9 mouse cellular contexts compared by ENCODE assay signal in the genomic region with DNA sequence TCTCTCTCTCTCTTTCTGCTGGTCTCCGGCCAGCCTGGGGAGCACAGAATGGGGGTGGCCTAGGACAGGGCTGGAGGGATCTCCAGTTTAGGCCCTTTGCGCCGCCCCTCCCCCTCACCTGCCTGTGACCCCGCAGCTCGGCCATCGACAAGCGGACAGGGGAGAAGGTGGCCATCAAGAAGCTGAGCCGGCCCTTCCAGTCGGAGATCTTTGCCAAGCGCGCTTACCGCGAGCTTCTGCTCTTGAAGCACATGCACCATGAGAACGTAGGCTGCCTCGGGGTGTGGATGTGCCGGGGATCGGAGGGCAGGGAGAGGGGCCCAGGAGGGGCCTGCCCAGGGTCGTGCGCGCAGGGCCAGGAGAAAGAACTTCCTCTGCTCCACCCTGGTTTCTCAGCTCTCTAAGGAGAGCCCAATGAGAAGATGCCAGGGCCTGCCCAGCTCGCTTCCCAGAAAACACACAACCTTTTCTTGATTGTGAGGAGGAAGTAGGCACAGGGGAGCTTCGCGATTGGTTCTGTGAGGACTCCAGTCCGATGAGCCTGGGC. TPM values are rescaled to one million over a fixed set of nuclear protein-coding genes. Genes with fewer than 3 reads are reported as not detected.
DNase-seq lines count a peak whose midpoint lies in the region; ATAC-seq and TF ChIP-seq lines count a peak whose summit lies in the region.
"Had no signal": no experiment of that assay in that cellular context is flagged by ENCODE, and none has a peak within 500 bp of the region (broad histone marks: within the 10 kb centered on the region; RNA-seq: fewer than 3 reads in every experiment).

No protein-coding gene starts in this region.

- H3K36me3 ChIP-seq in forebrain, embryonic 16.5 days (ENCODE audit: control insufficient read depth, insufficient read depth), result no peaks in the 10 kb centered on the region
- H3K36me3 ChIP-seq in kidney, postnatal 0 days (ENCODE audit: insufficient read depth, low read length), result no peaks in the 10 kb centered on the region
- H3K36me3 ChIP-seq in megakaryocyte, embryonic 14.5 days (replicated peaks; ENCODE audit: low read length), result no peaks in the 10 kb centered on the region

- peak overlapping the region; percentile 60 for H3K4me2 ChIP-seq in forebrain, embryonic 16.5 days (ENCODE audit: low read length)
- peak overlapping the region; percentile 86 for H3K4me2 ChIP-seq in kidney, postnatal 0 days (ENCODE audit: low read length)

- TF ChIP-seq CTCF in gastrocnemius, adult 2 months (IDR thresholded peaks at IDR 0.05), result no peak
- no peak for TF ChIP-seq CTCF in bone marrow, adult 2 months (IDR thresholded peaks at IDR 0.05; ENCODE audit: control insufficient read depth, insufficient read depth, low read length)
- no peak for TF ChIP-seq CTCF in kidney, postnatal 0 days (IDR thresholded peaks at IDR 0.05; ENCODE audit: low read depth)

- H3K9ac ChIP-seq in forebrain, embryonic 16.5 days (replicated peaks; ENCODE audit: low read depth, low read length), result 0 out of 2 replicates have a peak overlapping the region, but pooled peaks have one; percentile 35
- peak overlapping the region; percentile 64 for H3K9ac ChIP-seq in kidney, postnatal 0 days (ENCODE audit: low read depth, low read length)

- TF ChIP-seq POLR2A in bone marrow, adult 2 months (IDR thresholded peaks at IDR 0.05; ENCODE audit: borderline replicate concordance, control insufficient read depth, low read depth, low read length), result no peak

- 2% methylated on average over 24 of the region's 24 CpGs for WGBS in bone marrow, adult 2 months
- WGBS in forebrain, embryonic 16.5 days, result 6% methylated on average over 24 of the region's 24 CpGs
- 4% methylated on average over 24 of the region's 24 CpGs for WGBS in kidney, postnatal 0 days

- peak; percentile 47 for DNase-seq in gastrocnemius, adult 2 months
- no peak for DNase-seq in gastrocnemius, postnatal 25 days
- peak; percentile 32 for DNase-seq in kidney, postnatal 0 days (ENCODE audit: low spot score)
- peak; percentile 52 for DNase-seq in urinary bladder, postnatal 14 days (ENCODE audit: low spot score)

- H3K4me1 ChIP-seq in bone marrow, adult 2 months (ENCODE audit: control insufficient read depth, insufficient read depth, low read length), result peaks cover 1% of the 10 kb centered on the region; the same call in 1 of the 2 replicates
- H3K4me1 ChIP-seq in forebrain, embryonic 16.5 days (replicated peaks; ENCODE audit: control insufficient read depth, insufficient read depth, low read length), result peaks cover 14% of the 10 kb centered on the region
- 0 out of 2 replicates have a peak, but pooled peaks cover 12% of the 10 kb centered on the region for H3K4me1 ChIP-seq in kidney, postnatal 0 days (replicated peaks; ENCODE audit: insufficient read depth, low read length)
- H3K4me1 ChIP-seq in megakaryocyte, embryonic 14.5 days, result peaks cover 26% of the 10 kb centered on the region

- H3K27ac ChIP-seq in gastrocnemius, adult 2 months, result no peak overlapping the region
- H3K27ac ChIP-seq in bone marrow, adult 2 months (ENCODE audit: control insufficient read depth, insufficient read depth, low read depth, low read length, poor library complexity), result peak overlapping the region; percentile 85
- H3K27ac ChIP-seq in forebrain, embryonic 16.5 days (ENCODE audit: low read length), result no peak overlapping the region
- H3K27ac ChIP-seq in kidney, postnatal 0 days, result no peak overlapping the region

- intact Hi-C loops in gastrocnemius, adult 2 months (cut with DNase I), result no loop called here

- H3K9me3 ChIP-seq in forebrain, embryonic 16.5 days (ENCODE audit: control insufficient read depth, low read length), result no peaks in the 10 kb centered on the region
- no peaks in the 10 kb centered on the region for H3K9me3 ChIP-seq in kidney, postnatal 0 days (replicated peaks; ENCODE audit: low read length)
- peaks cover 11% of the 10 kb centered on the region for H3K9me3 ChIP-seq in megakaryocyte, embryonic 14.5 days

- peaks cover 19% of the 10 kb centered on the region for H3K27me3 ChIP-seq in forebrain, embryonic 16.5 days (replicated peaks; ENCODE audit: control insufficient read depth, insufficient read depth, low read length)
- no peaks in the 10 kb centered on the region for H3K27me3 ChIP-seq in kidney, postnatal 0 days (ENCODE audit: insufficient read depth, low read length)
- peaks cover 70% of the 10 kb centered on the region for H3K27me3 ChIP-seq in megakaryocyte, embryonic 14.5 days (replicated peaks)

- peak overlapping the region; percentile 61 for H3K4me3 ChIP-seq in gastrocnemius, adult 2 months
- peak overlapping the region; percentile 63 for H3K4me3 ChIP-seq in bone marrow, adult 2 months (replicated peaks; ENCODE audit: control insufficient read depth, low read depth, low read length)
- H3K4me3 ChIP-seq in forebrain, embryonic 16.5 days (replicated peaks; ENCODE audit: low read length), result peak overlapping the region; percentile 38
- H3K4me3 ChIP-seq in kidney, postnatal 0 days (replicated peaks; ENCODE audit: low read depth, low read length), result peak overlapping the region; percentile 54
- H3K4me3 ChIP-seq in megakaryocyte, embryonic 14.5 days (replicated peaks), result peak overlapping the region; percentile 85

- ATAC-seq in forebrain, embryonic 16.5 days, result no peak
- peak; percentile 64 for ATAC-seq in kidney, postnatal 0 days (replicated peaks; ENCODE audit: low FRiP score, low read depth)
- no peak; the same call in 1 of the 2 replicates for ATAC-seq in megakaryocyte-erythroid progenitor cell, adult 5-6 weeks (replicated peaks; ENCODE audit: low FRiP score, low TSS enrichment, poor library complexity, severe bottlenecking)

RNA-seq across cellular contexts. Expression of gene Mapk13, which starts 0.9 kb away (rescaled TPM):
- total RNA-seq in gastrocnemius, adult 2 months (2021), result under 1 TPM in 1 of 2 experiments, not detected in 1; 0.13 TPM
- under 1 TPM in 1 of 2 experiments, not detected in 1; 0.16 TPM for total RNA-seq in gastrocnemius, postnatal 25 days (2021)
- polyA plus RNA-seq in bone marrow, adult 2 months (2011; ENCODE audit: insufficient read depth, insufficient read length, low replicate concordance, missing spikeins), result 37.7 and 70.0 TPM in 2 replicates
- 0.47 and 1.1 TPM in 2 replicates for polyA plus RNA-seq in forebrain, embryonic 16.5 days (2015; fragmentation: Nextera tagmentation; extraction: Ambion mirVana)
- polyA plus RNA-seq in kidney, postnatal 0 days (2015; fragmentation: Nextera tagmentation; extraction: Ambion mirVana), result 43.5 and 47.7 TPM in 2 replicates
- polyA plus RNA-seq in megakaryocyte, embryonic 14.5 days (2012; ENCODE audit: insufficient read depth, low replicate concordance), result 0.50 TPM in 1 of 2 replicates, not detected in the other
- not detected in 2 replicates for total RNA-seq in megakaryocyte-erythroid progenitor cell, adult 5-6 weeks (2014; fragmentation: Nextera tagmentation)
- 0.42 TPM in 1 of 2 replicates, not detected in the other for total RNA-seq in megakaryocyte-erythroid progenitor cell, adult 5-6 weeks (2017)
- total RNA-seq: CH12.LX had no signal

RNA-seq across cellular contexts. Expression of gene Brpf3, which starts 30.9 kb away (rescaled TPM):
- total RNA-seq in gastrocnemius, adult 2 months (2021), result 10 to 100 TPM; 15.5 to 16.2 TPM
- 10 to 100 TPM; 12.1 to 12.3 TPM for total RNA-seq in gastrocnemius, postnatal 25 days (2021)
- 117 and 133 TPM in 2 replicates for polyA plus RNA-seq in bone marrow, adult 2 months (2011; ENCODE audit: insufficient read depth, insufficient read length, low replicate concordance, missing spikeins)
- polyA plus RNA-seq in forebrain, embryonic 16.5 days (2015; fragmentation: Nextera tagmentation; extraction: Ambion mirVana), result 7.1 and 8.5 TPM in 2 replicates
- polyA plus RNA-seq in kidney, postnatal 0 days (2015; fragmentation: Nextera tagmentation; extraction: Ambion mirVana), result 7.1 and 8.3 TPM in 2 replicates
- polyA plus RNA-seq in megakaryocyte, embryonic 14.5 days (2012; ENCODE audit: insufficient read depth, low replicate concordance), result 8.8 and 9.5 TPM in 2 replicates
- 61.1 and 68.0 TPM in 2 replicates for total RNA-seq in megakaryocyte-erythroid progenitor cell, adult 5-6 weeks (2014; fragmentation: Nextera tagmentation)
- 5.3 and 6.2 TPM in 2 replicates for total RNA-seq in megakaryocyte-erythroid progenitor cell, adult 5-6 weeks (2017)

RNA-seq across cellular contexts. Expression of gene AC170998.1, which starts 44.1 kb away (rescaled TPM):
- total RNA-seq in gastrocnemius, adult 2 months (2021), result under 1 TPM; 0.39 to 0.71 TPM
- total RNA-seq in gastrocnemius, postnatal 25 days (2021), result under 1 TPM in 1 of 2 experiments, not detected in 1; 0.94 TPM
- polyA plus RNA-seq in bone marrow, adult 2 months (2011; ENCODE audit: insufficient read depth, insufficient read length, low replicate concordance, missing spikeins), result 2.7 and 6.1 TPM in 2 replicates
- polyA plus RNA-seq in forebrain, embryonic 16.5 days (2015; fragmentation: Nextera tagmentation; extraction: Ambion mirVana), result 0.43 and 3.5 TPM in 2 replicates
- polyA plus RNA-seq in kidney, postnatal 0 days (2015; fragmentation: Nextera tagmentation; extraction: Ambion mirVana), result 0.66 and 0.71 TPM in 2 replicates
- not detected in 2 replicates for polyA plus RNA-seq in megakaryocyte, embryonic 14.5 days (2012; ENCODE audit: insufficient read depth, low replicate concordance)
- total RNA-seq in megakaryocyte-erythroid progenitor cell, adult 5-6 weeks (2014; fragmentation: Nextera tagmentation), result 8.7 and 12.8 TPM in 2 replicates
- not detected in 2 replicates for total RNA-seq in megakaryocyte-erythroid progenitor cell, adult 5-6 weeks (2017)

Comparison
In these comparisons a context has a peak if more than half of its experiments do, and no peak if none do; other contexts are left out.
1. RNA of gene Mapk13, which starts 0.9 kb away (polyA plus RNA-seq): 37.7 to 70.0 TPM in bone marrow, adult 2 months and 43.5 to 47.7 TPM in kidney, postnatal 0 days; 0.50 TPM in megakaryocyte, embryonic 14.5 days and 0.47 to 1.1 TPM in forebrain, embryonic 16.5 days; every median in the first group is over 10 times any median in the second.
2. RNA of gene Brpf3, which starts 30.9 kb away (polyA plus RNA-seq): 117 to 133 TPM in bone marrow, adult 2 months; 8.8 to 9.5 TPM in megakaryocyte, embryonic 14.5 days, 7.1 to 8.5 TPM in forebrain, embryonic 16.5 days and 7.1 to 8.3 TPM in kidney, postnatal 0 days; every median in the first group is over 10 times any median in the second.
3. Peak in every context shown above with its lines, with median percentiles within 50 percentile points of each other: H3K4me3 ChIP-seq.